Mouse (Mus musculus): ENCODE results near the gene Prr5.

Gene Prr5

DNA sequence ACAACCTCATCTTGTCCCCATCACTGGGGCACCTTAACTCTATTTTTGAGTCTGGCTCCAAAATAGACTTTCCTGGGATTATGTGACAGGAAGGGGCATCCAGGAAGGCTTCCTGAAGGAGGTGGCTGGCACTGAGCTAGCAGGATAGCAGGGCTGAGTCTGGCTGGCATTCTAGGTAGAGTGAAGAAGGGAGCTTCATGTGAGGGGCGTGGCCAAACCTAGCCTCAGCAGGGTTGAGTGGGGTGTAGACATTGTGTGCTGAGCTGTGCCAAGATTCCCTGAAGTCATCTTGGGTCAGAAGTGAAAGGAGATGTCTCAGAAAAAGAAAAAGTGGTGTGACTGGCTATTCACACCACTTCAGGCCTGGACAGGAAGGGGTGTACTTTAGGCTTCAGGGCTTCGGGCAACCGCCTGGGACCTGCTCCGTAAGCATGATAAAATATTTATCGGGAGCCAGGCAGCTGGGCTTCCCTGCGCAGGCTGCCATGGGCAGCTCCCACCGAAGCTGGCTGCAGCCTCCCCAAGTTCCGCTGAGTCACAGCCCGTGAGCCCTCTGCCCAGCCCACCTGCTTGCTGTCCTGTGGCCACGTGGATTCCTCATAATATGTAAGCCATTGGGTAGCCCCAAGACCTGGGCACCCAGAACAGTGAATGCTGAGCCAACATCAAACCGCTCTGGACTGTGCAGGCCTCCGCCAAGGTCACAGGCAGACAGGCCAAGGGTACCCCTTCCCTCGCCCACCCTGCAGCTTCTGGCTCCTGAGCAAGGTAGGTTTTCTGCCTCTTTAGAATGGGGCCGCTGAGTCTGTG, at the start of gene Prr5:
Gene Prr5, plus strand, starts transcription at position 683 of the 810 bp plus-strand sequence.
- in situ Hi-C loops (cut with MboI, MseI) = no loop called here

DNA sequence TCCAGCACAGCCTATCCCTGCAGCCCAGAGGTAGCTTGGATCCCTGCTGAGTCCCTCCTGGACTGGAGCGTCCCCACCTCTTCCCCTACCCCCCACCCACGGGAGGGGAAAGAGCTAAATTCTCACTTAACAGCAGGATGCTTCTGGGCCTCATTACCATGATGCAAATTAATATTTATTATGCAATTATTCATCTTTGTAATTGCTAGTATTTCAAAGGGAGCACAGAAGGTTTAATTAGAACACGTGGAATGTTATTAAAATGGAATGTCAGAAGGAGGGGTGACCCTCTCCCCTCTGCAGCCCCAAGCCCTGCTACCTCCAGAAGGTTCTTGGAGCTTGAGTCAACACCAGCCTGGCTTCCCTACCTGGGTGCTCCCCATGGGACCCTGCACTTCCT, 49.4 kb upstream of the Prr5 start:
- in situ Hi-C loops (cut with MboI, MseI) = no loop called here

DNA sequence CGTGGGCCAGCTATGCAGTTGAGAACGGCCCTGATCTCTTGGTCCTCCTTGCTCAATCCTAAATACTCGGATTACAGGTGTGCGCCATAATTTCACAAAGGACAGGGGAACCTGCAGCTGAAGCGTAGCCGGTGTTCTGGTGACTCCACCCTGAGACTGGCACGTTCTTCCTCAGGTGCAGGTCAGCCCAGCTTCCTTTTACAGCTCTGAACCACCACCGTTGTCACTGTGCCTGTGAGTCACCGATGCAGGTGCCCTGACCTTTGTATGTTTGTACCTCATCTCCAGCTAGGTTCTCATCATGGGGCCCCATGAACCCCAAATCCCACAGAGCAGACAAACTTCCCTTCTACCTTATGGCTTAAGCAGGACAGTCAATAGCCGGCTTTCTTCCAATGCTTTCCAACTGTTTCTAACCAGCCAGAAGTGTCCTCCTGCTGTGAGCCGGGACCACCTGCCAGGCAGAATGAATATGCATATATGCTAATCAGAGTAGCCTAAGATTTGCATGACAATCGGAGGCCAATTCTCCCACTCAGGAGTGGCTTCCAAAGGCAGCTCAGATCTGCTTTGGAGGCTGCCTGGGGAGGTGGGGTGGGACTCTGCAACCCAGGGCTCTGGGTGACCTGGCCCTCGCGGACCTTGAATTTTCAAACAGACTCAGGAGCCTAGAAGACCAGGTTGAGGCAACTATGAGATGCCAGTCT, 47.5 kb upstream of the Prr5 start:
- in situ Hi-C loops (cut with MboI, MseI) = no loop called here

DNA sequence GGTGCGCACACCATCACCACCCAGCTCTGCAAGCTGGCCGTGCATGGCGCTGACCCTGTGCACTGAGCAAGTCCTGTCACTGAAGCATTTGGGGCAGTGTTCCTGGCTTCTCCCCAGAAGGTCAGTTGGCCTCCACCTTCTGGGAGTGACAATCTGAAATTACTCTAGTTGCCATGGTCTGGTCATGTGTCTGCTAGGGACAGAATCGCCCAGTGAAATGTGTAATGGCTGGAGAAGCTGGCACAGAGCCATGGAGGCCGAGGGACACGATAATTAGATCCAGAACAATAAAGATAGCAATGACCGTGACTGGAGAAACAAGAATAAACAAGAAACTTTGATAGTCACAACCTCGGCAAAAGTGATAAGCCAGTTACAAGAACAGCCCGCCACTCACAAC, 44.5 kb upstream of the Prr5 start:
- in situ Hi-C loops (cut with MboI, MseI) = no loop called here

DNA sequence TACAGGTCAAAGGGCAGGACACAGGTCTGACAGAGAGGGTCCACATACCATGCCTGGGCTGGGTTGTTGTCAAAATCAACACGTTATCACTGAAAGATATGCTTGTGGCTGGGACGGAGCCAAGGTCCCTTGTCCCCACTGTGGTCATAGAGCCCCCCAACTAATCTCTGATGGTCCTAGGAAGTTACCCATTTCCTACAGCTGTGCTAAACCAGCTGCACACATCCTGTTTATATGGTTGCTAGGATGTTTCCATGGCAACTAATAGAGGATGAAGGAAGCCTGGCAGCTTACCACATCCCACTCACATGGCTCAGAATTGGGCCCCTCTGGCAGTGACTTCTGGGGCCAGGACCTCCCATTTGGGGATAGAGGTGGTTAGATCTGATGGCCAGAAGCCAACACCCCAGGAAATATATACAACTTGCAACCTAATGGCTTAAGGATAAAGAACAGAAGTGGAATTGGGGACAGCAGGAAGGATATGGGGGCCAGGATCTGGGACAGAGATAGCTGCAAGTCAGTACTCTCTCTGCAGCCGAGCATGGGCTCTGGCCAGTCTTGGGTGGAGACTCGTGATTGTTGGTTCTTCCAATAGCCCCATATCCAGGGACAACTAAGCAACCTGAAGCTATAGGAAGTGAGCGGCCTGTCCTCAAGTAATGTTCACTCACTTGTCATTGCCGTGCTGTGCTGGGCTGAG, 43.6 kb upstream of the Prr5 start:
- in situ Hi-C loops (cut with MboI, MseI) = no loop called here

DNA sequence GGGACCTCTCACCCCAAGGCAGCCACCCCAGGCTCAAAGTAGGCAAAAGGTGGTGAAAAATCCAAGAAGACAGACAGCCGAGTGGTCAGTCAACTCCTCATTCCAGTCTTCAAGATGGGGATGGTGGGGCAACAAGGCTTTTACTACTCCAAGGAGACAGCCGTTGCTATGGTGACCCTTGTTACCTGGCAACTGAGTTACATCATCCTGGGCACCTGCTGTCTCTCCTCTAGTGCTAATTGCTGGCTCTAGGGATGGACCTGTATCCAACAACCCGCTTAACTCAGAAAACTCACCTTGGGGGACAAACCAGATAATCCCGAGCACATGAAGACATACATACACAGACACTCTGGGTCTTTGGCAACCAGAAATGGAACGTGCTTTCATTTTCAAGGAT, 42.1 kb upstream of the Prr5 start:
- in situ Hi-C loops (cut with MboI, MseI) = no loop called here

DNA sequence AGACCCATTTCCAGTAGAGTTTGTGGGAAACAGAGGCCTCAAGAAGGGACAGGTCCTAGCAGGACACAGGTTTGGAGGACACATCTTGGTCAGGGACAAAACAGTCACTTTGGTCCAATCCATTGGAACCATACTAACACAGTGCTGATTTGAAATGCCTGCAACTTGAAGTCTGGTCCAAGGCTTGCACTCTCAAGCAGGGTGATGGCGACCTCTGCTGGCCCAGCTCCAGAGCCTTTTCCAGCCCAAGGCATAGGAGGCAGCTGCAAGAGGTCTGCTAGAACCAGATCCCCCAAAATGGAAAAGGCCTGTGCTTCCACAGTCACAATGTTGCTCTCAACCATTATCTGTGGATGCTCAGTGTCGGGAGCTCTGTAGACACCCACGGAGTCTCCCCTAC, 39.7 kb upstream of the Prr5 start:
- in situ Hi-C loops (cut with MboI, MseI) = no loop called here

DNA sequence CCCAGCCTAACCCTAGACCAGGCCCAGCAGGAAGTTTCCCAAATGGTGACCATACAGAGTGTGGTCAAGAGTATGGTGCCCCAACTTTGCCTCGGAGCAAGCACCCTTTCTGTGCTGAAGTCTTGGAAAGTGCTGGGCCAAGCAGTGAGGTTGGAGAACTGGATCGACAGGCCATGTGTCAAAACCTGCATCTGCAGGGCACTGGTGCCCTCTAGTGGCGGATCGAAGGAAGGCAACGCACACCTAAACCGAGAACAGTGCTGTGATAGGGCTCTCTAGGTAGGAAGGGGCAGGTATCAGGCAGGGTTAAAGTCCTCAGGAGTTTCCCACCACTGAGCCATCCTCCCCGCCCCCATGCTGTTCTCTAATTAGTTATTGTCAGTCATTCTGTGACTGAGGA, 37.9 kb upstream of the Prr5 start:
- in situ Hi-C loops (cut with MboI, MseI) = no loop called here

DNA sequence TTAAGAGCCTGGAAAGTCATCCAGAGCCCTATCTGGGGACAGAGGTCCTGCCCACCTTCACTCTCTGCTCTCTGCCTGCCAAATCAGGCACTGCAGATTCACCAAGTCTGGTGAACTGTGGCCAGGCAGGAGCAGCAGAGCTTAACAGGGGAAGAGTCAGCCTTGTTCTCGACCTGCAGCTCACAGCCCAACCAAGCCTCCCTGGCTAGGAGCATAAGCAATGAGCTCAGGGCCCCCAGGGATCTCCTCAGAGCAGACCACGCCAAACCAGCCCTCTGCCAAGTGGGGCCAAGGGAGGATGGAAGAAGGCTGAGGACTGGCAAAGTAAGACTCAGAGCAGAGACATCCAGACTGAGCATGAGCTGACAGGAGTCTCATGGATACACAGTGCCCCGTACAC, 35.1 kb upstream of the Prr5 start:
- in situ Hi-C loops (cut with MboI, MseI) = no loop called here

DNA sequence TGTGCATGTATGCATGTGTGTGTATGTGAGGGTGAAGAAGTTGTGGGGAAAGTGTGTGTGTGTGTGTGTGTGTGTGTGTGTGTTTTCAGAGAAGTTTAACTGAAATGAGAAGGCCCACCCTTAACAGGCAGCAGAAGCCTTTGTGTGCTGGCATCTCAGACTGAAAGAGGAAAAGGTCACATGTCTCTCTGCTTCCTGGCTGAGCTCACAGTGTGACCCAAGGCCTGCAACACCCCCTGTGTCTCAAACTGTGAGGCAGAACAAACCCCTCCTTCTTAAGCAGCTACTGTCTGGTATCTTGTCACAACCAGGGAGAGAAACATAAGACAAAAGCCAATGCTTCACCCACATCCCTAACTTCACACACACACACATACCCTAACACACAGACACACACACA, 31.0 kb upstream of the Prr5 start:
- in situ Hi-C loops (cut with MboI, MseI) = no loop called here

DNA sequence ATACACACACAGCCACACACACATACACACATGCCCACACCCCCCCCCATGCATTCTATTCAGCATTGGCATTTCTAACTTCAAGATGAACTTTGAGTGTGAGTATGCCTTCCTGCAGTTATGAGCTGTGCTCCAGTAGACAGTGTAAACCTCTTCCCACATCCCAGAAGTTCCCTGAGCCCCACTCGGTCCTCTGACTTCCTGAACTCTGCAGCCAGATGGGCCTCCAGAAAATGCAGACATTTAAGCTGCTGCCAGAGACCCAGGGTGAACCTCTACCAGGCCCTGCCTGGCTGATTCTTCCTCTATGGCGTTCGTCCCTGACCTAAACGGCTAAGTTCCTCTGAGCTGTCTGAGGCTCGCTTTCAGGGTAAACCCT, 30.4 kb upstream of the Prr5 start:
- in situ Hi-C loops (cut with MboI, MseI) = no loop called here

DNA sequence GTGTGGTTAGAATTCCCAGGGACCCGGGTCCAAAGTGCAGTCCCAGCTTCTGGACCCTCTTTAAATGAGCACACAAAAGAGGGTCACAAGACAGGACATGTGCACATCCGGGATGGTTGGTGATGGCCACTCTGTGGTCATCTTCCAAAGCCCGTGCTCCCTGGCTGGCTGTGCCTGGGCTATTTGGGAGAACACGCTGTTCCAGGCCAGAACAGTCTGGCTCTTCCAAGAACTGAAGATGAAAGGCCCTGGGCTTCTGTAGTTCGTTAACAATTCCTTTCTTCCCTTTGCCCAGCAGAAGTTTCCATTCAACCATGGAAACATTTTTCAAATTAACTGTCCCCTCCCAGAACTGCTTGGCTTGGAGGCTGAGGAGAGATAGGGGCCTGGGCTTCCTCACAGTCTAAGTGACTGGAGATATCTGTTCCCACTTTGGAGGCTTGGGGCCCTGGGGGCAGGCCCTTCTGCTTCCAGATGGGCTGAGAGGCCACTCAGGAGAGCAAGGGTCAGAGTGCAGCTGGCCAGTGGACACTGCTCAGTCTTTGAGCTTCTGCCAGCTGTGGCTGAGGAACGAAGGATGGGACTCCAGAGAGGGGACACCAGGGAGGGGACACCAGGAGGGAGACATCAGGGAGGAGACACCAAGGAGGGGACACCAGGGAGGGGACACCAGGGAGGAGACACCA, 29.8 kb upstream of the Prr5 start:
- in situ Hi-C loops (cut with MboI, MseI) = no loop called here

DNA sequence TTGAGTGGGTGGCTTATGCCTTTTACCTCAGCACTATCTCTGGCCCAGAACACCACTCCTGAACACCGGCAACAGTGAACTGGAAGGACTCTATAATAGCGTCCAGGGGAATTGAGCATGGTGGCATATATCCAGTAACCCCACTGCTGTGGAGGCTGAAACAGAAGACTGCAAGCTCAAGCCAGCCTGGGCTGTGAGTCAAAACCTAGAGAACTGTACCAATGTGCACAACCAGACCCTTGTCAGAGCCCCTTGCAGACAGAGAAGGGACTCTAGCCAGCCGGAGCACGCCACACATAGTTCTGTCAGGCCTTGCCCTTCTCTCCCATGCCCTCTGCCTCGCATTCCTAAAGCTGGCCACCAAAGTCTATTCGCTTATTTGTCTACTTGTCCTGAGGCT, 28.7 kb upstream of the Prr5 start:
- in situ Hi-C loops (cut with MboI, MseI) = no loop called here

DNA sequence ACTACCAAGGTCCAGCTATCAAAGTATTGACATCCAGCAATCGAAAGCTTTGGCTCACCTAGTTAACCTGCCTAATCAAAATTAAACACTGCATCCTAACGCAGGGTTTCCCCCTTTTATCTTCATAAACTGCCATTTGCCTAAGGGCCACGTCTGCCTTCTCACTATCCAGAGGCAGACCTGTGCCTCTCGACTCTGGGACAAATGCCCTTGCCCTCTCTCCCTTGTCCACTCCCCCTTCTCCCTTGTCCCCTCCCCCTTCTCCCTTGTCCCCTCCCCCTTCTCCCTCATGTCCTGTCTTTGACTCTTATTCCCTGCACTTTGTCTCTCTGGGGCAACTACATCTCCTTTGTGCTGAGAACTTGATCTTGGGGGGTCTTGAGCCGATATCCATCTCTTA, 28.3 kb upstream of the Prr5 start:
- in situ Hi-C loops (cut with MboI, MseI) = no loop called here

DNA sequence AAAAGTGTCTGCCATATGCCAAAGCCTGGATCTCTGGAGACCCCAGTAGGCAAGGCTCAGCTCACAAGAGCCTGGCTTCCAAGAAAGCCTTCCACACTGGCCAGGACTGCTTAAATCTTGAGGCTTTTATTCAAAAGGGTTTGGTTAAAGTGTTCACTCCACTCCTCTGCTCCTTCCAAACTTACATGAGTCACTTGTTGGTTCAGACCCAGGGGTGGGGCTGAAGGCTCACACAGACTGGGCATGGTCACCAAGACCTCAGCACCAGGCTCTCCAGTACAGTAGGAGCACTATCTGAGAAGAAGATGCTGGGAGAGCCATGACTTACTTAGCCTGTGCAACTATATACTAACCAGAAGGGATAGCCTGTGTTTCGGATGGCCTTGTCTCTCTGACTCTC, 27.5 kb upstream of the Prr5 start:
- in situ Hi-C loops (cut with MboI, MseI) = no loop called here

DNA sequence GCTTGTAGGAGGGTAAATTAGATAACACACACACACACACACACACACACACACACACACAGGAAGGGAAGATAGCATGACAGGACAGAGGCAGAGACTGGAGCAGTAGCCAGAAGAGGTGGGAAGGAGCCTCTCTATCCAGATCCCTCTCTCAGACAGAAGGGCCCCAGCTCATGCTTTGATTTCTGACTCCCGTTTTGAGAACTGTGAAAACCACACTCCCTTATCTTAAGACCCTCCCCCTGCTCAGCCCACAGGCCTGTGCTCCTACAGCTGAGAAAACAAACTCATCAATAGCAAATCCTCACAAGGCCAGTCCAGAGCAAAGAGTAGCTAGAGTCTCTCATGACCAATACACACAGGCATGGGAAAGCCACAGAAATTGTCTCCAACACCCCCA, 26.2 kb upstream of the Prr5 start:
- in situ Hi-C loops (cut with MboI, MseI) = no loop called here

DNA sequence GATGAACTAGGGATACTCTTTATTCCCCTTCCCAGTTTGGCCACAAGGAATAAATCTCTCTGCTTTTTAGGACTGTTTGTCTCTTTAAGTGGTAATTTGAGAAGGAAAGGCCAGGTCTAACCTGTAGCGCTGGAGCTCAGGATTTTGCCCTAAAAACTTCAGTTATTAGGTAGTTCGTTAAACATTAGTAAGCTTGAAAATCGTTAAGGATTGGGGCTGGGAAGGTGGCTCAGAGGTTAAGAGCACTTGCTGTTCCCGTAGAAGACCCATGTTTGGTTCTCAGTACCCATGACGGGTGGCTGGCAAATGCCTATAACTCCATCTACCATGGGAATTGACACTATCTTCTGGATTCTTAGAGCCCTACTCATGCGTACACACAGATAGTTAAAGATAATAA, 17.9 kb upstream of the Prr5 start:
- in situ Hi-C loops (cut with MboI, MseI) = no loop called here

DNA sequence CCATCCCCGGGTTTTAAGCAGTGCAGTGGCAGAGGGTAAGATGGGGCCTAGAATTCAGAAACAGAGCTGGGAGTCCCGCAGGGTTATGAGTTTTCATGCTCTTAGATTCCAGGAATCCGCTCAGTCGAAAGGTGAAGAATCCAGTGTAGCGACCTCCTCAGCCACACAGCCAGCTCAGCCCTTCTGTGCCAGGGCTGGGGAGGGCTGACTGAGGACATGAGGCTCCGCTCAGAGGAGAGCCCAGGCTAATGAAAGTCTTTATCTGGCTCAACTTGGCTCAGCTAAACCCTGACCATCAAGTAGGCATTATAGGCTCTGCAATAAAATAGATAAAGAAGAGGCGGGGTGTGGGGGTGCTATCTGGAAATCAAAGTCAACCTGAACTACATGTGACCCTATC, 16.3 kb upstream of the Prr5 start:
- in situ Hi-C loops (cut with MboI, MseI) = no loop called here

DNA sequence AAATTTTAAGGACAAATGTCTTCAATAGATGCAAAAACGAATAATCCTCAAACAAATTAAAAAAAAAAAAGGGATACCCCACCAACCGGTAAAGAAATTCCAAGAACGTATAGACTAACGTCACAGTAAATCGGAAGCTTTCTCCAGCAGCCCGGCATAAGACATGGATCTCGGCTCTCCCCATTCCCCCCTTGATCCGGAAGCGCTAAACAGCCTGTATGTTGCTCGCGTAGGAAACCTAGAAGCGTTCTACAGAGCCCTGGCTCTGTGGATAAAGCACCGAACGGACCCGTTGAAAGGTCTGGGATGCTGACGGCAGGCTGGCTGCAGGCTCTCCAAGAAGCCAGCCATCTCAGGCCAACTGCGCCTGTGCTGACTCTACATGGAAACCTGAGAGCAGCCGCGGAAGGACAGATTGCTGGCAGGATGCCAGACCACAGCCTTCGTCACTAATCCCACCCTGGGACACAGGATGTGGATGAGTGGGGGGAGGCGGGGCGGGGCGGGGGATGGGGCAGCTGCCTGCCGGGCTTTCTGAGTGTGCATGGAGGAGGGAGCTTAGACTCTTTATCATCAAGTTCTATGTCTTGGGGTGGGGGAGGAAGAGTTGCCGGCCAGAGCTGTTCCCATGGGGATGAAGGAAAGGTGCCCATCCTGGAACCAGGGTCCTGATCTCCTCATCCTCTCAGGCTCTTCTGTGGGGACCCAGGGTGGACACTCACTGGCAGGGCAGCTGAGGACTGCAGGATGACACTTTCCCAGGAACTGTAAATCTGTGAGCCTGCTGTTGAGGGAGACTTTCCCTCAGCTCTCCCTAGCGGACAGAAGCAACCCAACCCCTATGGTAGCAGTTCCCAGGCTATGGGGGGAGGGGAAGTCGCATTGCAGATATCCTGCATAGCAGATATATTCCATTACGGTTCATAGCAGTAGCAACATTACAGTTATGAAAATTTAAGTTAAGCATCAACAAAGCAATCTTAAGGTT, 15.1 kb upstream of the Prr5 start:
- in situ Hi-C loops (cut with MboI, MseI) = no loop called here

DNA sequence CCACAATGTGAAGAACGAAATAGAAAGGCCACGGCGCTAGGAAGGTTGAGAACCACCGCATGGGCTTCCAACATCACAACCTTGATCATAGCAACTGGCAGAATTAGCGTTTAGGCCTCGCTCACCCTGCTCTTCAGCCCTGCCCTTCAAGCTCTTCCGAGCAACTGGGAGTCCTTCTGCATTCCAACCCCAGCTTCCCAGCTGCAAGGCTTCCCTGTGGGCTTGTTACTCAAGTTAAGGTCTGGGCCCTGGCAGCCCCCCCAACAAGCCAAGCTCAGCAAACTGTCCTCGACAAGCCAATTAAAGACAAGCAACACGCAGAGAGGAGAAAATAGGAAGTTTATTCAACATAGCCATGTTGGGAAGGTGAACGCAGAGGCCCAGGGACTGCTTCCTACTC, 14.4 kb upstream of the Prr5 start:
- in situ Hi-C loops (cut with MboI, MseI) = no loop called here

DNA sequence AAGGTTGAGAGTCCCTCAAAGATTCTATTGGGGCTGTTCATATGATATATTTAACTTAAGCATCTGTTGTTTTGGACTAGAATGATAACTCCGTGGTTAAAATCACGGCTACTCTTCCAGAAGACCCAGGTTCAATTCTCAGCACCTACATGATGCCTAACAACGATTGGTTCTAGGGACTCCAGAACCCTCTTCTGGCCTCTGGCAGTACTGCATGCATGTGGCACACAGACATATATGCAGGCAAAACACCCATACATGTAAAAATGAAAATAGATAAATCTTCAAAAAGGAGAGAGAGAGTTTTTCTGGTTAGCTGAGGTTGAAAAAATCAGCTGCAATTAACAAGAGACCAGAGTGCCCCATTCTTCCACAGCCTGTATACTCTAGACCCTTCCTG, 12.7 kb upstream of the Prr5 start:
- in situ Hi-C loops (cut with MboI, MseI) = no loop called here

Measured in regulatory T cell (primary cell).